Mouse (Mus musculus): ENCODE measurements around the gene Il18r1.

DNA sequence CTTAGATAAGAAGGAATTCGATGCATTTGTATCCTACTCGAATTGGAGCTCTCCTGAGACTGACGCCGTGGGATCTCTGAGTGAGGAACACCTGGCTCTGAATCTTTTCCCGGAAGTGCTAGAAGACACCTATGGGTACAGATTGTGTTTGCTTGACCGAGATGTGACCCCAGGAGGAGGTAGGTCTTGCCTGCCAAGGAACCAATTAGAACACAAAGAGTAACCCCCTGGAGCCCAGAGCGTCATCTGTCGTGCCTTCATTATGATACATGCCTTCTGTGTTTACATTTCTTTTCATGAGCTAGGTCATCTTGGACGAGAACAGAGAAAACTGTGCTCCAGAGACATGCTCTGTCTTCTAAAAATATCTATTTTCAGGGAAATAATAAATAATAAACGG, 82.4 kb downstream of the Il18r1 start:
- TF ChIP-seq CTCF (IDR thresholded peaks at IDR 0.05; ENCODE audit: low read depth, low read length) (no peak), POLR2A (IDR thresholded peaks at IDR 0.05; ENCODE audit: borderline replicate concordance, low read depth, low read length) (no peak)
